Mouse (Mus musculus) mammary gland, adult 2 months (tissue): ENCODE data around the gene Dcps. TPM values are rescaled to one million over a fixed set of nuclear protein-coding genes. Genes with fewer than 3 reads are reported as not detected.

Experiments
- polyA plus RNA-seq: library from polyadenylated mRNA; depleted of rRNA; stranded (reverse); fragments of >200 nt; gene quantifications from 2 replicates; pipeline ENCODE4 v1.2.3, GENCODE M21; 2012; ENCODE audit warnings: low replicate concordance; rRNA removed

Dcps gene
- 27.2 and 35.2 TPM in 2 replicates for polyA plus RNA-seq

GRCm38 (mm10) chr9:35175251-35176123, at the start of gene Dcps:
TSS of gene Dcps (minus strand) at chr9:35176061.

DNA sequence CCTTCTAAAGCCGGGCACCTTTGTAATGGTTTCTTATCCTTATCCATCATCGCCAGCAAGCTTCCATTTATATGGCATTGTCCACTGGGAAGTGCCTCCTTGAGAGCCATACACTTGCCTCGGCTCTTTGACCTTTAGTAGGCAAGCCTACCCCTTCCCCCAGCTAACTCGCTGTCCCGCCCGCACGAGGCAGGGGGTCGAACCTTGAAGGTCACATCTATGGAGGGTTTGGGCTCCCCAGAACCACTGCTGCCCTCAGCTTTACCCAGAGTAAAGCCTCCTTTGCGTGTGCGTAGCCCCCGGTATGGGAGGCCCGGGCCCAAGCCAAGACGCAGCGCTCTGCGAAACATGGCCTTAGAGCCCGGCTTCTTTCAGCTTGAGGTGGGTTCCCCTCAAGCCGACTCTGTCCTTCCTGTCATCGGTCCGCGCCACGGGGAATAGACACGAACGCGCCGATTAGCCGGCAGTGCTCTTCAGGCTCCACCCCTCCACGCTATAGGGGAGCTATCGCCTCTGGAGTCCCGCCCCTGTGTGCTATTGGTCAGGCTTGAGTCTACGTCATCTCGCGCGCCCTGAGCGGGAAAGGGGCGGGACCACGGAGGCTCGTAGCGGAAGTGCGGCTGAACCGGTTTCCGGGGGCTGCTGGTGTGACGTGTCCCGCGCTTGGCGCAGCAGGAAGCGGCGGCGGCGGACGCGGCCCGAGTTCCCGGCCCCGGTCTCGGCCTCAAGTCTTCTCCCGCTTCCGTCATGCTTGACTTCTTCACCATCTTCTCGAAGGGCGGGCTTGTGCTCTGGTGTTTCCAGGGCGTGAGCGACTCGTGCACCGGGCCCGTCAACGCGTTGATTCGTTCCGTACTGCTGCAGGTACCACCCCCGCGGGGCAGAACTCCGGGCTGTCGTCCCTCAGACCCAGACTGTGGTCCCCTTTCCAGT, 34.9 kb upstream of the Dcps start, which contains the start of gene Foxred1:
TSS of gene Foxred1 (minus strand) at position 514 of the 933 bp plus-strand sequence.

DNA sequence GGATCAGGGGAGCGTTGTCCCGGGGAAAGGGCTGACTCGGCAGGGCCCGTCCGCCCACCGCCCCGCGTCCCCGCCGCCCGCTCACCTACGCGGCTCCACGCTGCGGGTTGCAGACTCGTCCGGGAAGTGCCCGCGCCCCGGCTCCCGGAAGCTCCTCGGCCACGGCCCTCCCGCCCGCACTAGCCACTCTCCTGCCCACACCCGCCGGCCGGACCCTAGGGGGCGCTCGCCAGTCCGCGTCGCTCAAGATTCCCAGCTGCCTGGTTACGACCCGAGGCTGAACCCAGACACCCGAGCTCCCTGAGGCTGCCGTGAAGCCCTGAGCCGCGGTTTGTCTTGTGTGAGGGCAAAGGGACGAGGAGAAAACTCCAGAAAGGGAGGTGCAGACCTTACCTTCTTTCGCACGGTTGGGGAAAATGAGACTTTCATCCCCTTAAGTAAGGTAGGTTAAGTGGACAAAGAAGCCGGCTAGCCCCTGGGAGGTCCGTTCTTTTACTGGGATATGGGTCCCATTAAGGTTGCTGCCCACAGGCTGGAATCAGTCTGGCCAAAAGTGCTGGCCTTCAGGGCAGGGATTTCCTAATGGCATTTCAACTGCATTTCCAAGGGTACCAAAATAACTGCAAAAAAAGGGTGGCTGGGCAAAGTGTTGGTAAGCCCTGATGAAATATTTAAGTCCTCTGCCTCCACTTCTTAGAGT, 24.1 kb upstream of the Dcps start, which contains the start of the genes Srpr and Tirap:
TSS of gene Srpr (plus strand) at position 404 of the 700 bp plus-strand sequence.
TSS of gene Tirap (minus strand) at position 520 of the 700 bp plus-strand sequence.

DNA sequence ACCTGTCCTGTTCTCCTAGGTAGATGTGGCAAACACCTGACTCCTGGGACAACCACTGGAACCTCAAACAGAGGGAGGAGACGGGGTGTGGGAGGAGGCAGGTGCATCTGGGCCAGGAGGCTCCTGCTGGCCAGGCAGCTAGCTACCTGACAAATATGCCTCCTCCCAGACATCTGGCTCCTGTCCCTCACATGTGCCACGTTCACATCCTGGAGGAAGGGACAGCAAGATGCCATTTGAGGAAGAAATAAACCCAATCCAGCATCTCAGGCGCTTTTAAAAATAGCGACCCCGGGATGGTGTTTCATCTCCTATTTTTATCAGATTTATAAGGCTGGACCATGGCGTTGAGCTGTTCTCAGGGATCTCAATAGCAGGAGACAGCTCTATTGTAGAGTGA, 56.7 kb downstream of the Dcps start, which contains the start of gene St3gal4:
TSS of gene St3gal4 (minus strand) at position 101 of the 400 bp plus-strand sequence.

Other genes starting within 250 kb of the Dcps start
- gene St3gal4, start 56.8 kb downstream of the Dcps start, polyA plus RNA-seq, result 8.1 and 13.6 TPM in 2 replicates
- gene Srpr, start 24.1 kb upstream of the Dcps start, polyA plus RNA-seq, result 53.2 and 130 TPM in 2 replicates
- gene Tirap, start 24.2 kb upstream of the Dcps start, polyA plus RNA-seq, result 21.8 and 22.9 TPM in 2 replicates
- 22.4 and 41.7 TPM in 2 replicates for gene Foxred1, start 35.0 kb upstream of the Dcps start, polyA plus RNA-seq
- gene Fam118b, start 91.7 kb upstream of the Dcps start, polyA plus RNA-seq, result 7.9 and 24.7 TPM in 2 replicates
- gene Rpusd4, start 91.8 kb upstream of the Dcps start, polyA plus RNA-seq, result 9.3 and 11.0 TPM in 2 replicates
- gene Cdon, start 245.1 kb upstream of the Dcps start, polyA plus RNA-seq, result 11.3 and 21.8 TPM in 2 replicates